Mouse (Mus musculus) myocyte (in vitro differentiated cells): ENCODE measurements at regions not wholly inside any gene's neighbourhood (a gene's known extent, or its start where the extent isn't known, plus 50 kb on each side); places are given as distances from the start of the nearest gene placed in this dataset.

Source experiments
- H3K27me3 ChIP-seq: one replicate; pipeline ENCODE4 v1.6.1; 2011; ENCODE audit not compliant: control insufficient read depth, insufficient read depth, insufficient read length
- H3K36me3 ChIP-seq: one replicate; pipeline ENCODE4 v1.6.1; 2011; ENCODE audit not compliant: control insufficient read depth, insufficient read depth
- H3K4me2 ChIP-seq: one replicate; pipeline ENCODE4 v1.6.1; 2011; ENCODE audit warnings: low read depth, control low read depth
- H3K4me3 ChIP-seq: one replicate; pipeline ENCODE4 v1.5.1; 2011; ENCODE audit warnings: mild to moderate bottlenecking, control low read depth, moderate library complexity
- H3K79me2 ChIP-seq: one replicate; pipeline ENCODE4 v1.6.1; 2011; ENCODE audit not compliant: control insufficient read depth, insufficient read depth
- H3ac ChIP-seq: one replicate; pipeline ENCODE4 v1.6.1; 2011; ENCODE audit not compliant: control insufficient read depth, insufficient read length
- CEBPB ChIP-seq: IDR thresholded peaks from 2 replicates; pipeline ENCODE4 v1.6.1; 2011; ENCODE audit warnings: mild to moderate bottlenecking, moderate library complexity; ENCODE audit not compliant: poor library complexity, insufficient read depth, severe bottlenecking
- E2F4 ChIP-seq: IDR thresholded peaks from one replicate; pipeline ENCODE4 v1.6.1; 2011; ENCODE audit warnings: mild to moderate bottlenecking, control low read depth, moderate library complexity; ENCODE audit not compliant: insufficient read depth
- MAX ChIP-seq: IDR thresholded peaks from one replicate; pipeline ENCODE4 v1.6.1; 2011; ENCODE audit warnings: low read depth, mild to moderate bottlenecking, control low read depth
- MYOD1 ChIP-seq, 3 experiments: IDR thresholded peaks; one replicate each; pipeline ENCODE4 v1.6.1; 2011; ENCODE audit warnings: control low read depth in 2 of 3, low read depth in 2 of 3, mild to moderate bottlenecking in 2 of 3, moderate library complexity in 1 of 3; ENCODE audit not compliant: insufficient read length in 2 of 3, control insufficient read depth in 1 of 3
- MYOG ChIP-seq, 3 experiments: IDR thresholded peaks; one replicate each; pipeline ENCODE4 v1.6.1; 2011; ENCODE audit warnings: control low read depth in 2 of 3, low read depth in 2 of 3, mild to moderate bottlenecking in 2 of 3; ENCODE audit not compliant: insufficient read length in 2 of 3, control insufficient read depth in 1 of 3, insufficient read depth in 1 of 3
- POLR2A ChIP-seq: IDR thresholded peaks from one replicate; pipeline ENCODE4 v1.6.1; 2011; ENCODE audit warnings: low read depth, mild to moderate bottlenecking, control low read depth, moderate library complexity; ENCODE audit not compliant: insufficient read length
- POLR2AphosphoS2 ChIP-seq: IDR thresholded peaks from one replicate; pipeline ENCODE4 v1.6.1; 2011; ENCODE audit warnings: low read depth, control low read depth; ENCODE audit not compliant: insufficient read length
- REST ChIP-seq: IDR thresholded peaks from one replicate; pipeline ENCODE4 v1.6.1; 2011; ENCODE audit warnings: mild to moderate bottlenecking, control low read depth, moderate library complexity; ENCODE audit not compliant: insufficient read depth, insufficient read length
- SRF ChIP-seq: IDR thresholded peaks from one replicate; pipeline ENCODE4 v1.6.1; 2011; ENCODE audit warnings: low read depth; ENCODE audit not compliant: control insufficient read depth, insufficient read length
- TCF12 ChIP-seq: IDR thresholded peaks from one replicate; pipeline ENCODE4 v1.6.1; 2011; ENCODE audit warnings: mild to moderate bottlenecking, control low read depth; ENCODE audit not compliant: poor library complexity, insufficient read depth, severe bottlenecking
- TCF3 ChIP-seq: IDR thresholded peaks from one replicate; pipeline ENCODE4 v1.6.1; 2011; ENCODE audit warnings: low read depth, control low read depth; ENCODE audit not compliant: insufficient read length
- USF1 ChIP-seq: IDR thresholded peaks from one replicate; pipeline ENCODE4 v1.6.1; 2011; ENCODE audit warnings: low read depth, mild to moderate bottlenecking, control low read depth, moderate library complexity

GRCm38 (mm10) chr10:118517995-118518394 lies 77.1 kb downstream of the Ifng start:
- H3ac ChIP-seq: no peak overlapping the region
- H3K4me2 ChIP-seq: no peak overlapping the region
- no peak overlapping the region for H3K4me3 ChIP-seq
- no peak for TF ChIP-seq MYOD1 (IDR thresholded peaks at IDR 0.05; ENCODE audit: control insufficient read depth in 1 of 3, insufficient read length in 2 of 3, low read depth in 2 of 3)
- no peak for TF ChIP-seq E2F4
- TF ChIP-seq TCF3: no peak
- TF ChIP-seq USF1: no peak
- no peak for TF ChIP-seq MAX
- no peak for TF ChIP-seq MYOG (IDR thresholded peaks at IDR 0.05; ENCODE audit: control insufficient read depth in 1 of 3, insufficient read depth in 1 of 3, insufficient read length in 2 of 3, low read depth in 2 of 3)
- TF ChIP-seq POLR2A: no peak
- no peak for TF ChIP-seq CEBPB
- H3K79me2 ChIP-seq: no peaks in the 10 kb centered on the region
- H3K27me3 ChIP-seq: no peaks in the 10 kb centered on the region
- no peaks in the 10 kb centered on the region for H3K36me3 ChIP-seq

GRCm38 (mm10) chr10:118545966-118546365 lies 105.1 kb downstream of the Ifng start:
- no peaks in the 10 kb centered on the region for H3K36me3 ChIP-seq

GRCm38 (mm10) chr10:118550201-118550600 lies 109.4 kb downstream of the Ifng start:
- Histone ChIP-seq H3K4me3 (no peak overlapping the region), H3K36me3 (no peaks in the 10 kb centered on the region)
- TF ChIP-seq CEBPB (no peak), E2F4 (no peak), SRF (no peak), POLR2A (no peak), TCF3 (no peak), REST (no peak), MAX (no peak), TCF12 (no peak), POLR2AphosphoS2 (no peak), MYOD1 (IDR thresholded peaks at IDR 0.05; ENCODE audit: control insufficient read depth in 1 of 3, insufficient read length in 2 of 3, low read depth in 2 of 3) (no peak), USF1 (no peak)

More at GRCm38 (mm10) chr10:118545966-118546365, 105.1 kb downstream of the Ifng start:
- Histone ChIP-seq H3K27me3 (no peaks in the 10 kb centered on the region), H3K79me2 (no peaks in the 10 kb centered on the region), H3ac (no peak overlapping the region), H3K4me2 (no peak overlapping the region), H3K4me3 (no peak overlapping the region)
- TF ChIP-seq CEBPB (no peak), POLR2AphosphoS2 (no peak), MAX (no peak), POLR2A (no peak), TCF3 (no peak), MYOD1 (IDR thresholded peaks at IDR 0.05; ENCODE audit: control insufficient read depth in 1 of 3, insufficient read length in 2 of 3, low read depth in 2 of 3) (no peak), E2F4 (no peak)

GRCm38 (mm10) chr10:118558848-118559247 lies 118.0 kb downstream of the Ifng start:
- H3K4me2 ChIP-seq: no peak overlapping the region
- no peaks in the 10 kb centered on the region for H3K27me3 ChIP-seq
- H3K36me3 ChIP-seq: no peaks in the 10 kb centered on the region
- TF ChIP-seq REST: no peak
- TF ChIP-seq USF1: no peak
- TF ChIP-seq MAX: no peak
- TF ChIP-seq TCF3: no peak
- no peak for TF ChIP-seq MYOG (IDR thresholded peaks at IDR 0.05; ENCODE audit: control insufficient read depth in 1 of 3, insufficient read depth in 1 of 3, insufficient read length in 2 of 3, low read depth in 2 of 3)
- TF ChIP-seq MYOD1 (IDR thresholded peaks at IDR 0.05; ENCODE audit: control insufficient read depth in 1 of 3, insufficient read length in 2 of 3, low read depth in 2 of 3): no peak
- TF ChIP-seq CEBPB: no peak
- no peak for TF ChIP-seq E2F4
- no peak for TF ChIP-seq SRF
- TF ChIP-seq POLR2AphosphoS2: no peak
- H3K4me3 ChIP-seq: no peak overlapping the region
- H3K79me2 ChIP-seq: no peaks in the 10 kb centered on the region
- no peak overlapping the region for H3ac ChIP-seq

More at GRCm38 (mm10) chr10:118550201-118550600, 109.4 kb downstream of the Ifng start:
- H3K4me2 ChIP-seq: no peak overlapping the region
- no peaks in the 10 kb centered on the region for H3K79me2 ChIP-seq
- no peak overlapping the region for H3ac ChIP-seq
- H3K27me3 ChIP-seq: no peaks in the 10 kb centered on the region

GRCm38 (mm10) chr10:118564041-118564440 lies 123.2 kb downstream of the Ifng start:
- Histone ChIP-seq H3K79me2 (no peaks in the 10 kb centered on the region), H3K36me3 (no peaks in the 10 kb centered on the region), H3ac (no peak overlapping the region), H3K27me3 (no peaks in the 10 kb centered on the region), H3K4me3 (no peak overlapping the region), H3K4me2 (no peak overlapping the region)
- TF ChIP-seq SRF (no peak), TCF12 (no peak), TCF3 (no peak), POLR2AphosphoS2 (no peak), E2F4 (no peak), USF1 (no peak), MYOD1 (IDR thresholded peaks at IDR 0.05; ENCODE audit: control insufficient read depth in 1 of 3, insufficient read length in 2 of 3, low read depth in 2 of 3) (no peak), CEBPB (no peak), MYOG (IDR thresholded peaks at IDR 0.05; ENCODE audit: control insufficient read depth in 1 of 3, insufficient read depth in 1 of 3, insufficient read length in 2 of 3, low read depth in 2 of 3) (no peak), POLR2A (no peak), REST (no peak)
